Mouse (Mus musculus) fat pad, adult 2 months (tissue): ENCODE data around the gene Rhox2g.
"Not testable (repeated sequence)": the region's sequence is repeated elsewhere in the genome, so short reads cannot be mapped to it uniquely, and the experiment has no call there.

Experiments
- DNase-seq: peaks from one replicate; pipeline ENCODE4 v3.0.0-alpha.2; 2011; ENCODE audit warnings: low read depth, low spot score; ENCODE audit errors: extremely low read depth

Gene Rhox2g

DNA sequence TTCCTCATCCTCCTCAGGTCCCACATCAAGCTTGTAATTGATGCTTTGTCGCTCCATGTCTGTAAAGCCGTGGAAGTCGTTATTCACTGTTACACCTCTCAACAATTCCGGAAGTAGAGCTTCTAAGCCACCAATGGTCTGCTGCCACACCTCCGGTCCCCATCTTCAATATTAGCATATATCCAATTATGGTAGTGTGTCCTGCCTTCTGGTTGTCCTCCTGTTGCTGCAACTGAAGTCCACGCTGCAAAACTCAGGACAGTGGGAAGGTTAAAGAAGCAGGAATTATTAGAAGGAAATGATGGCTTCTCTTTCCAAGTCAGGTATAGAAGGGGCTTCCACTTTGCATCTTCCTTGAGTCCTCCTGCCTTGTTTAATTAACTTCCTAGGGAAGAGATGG is at the start of gene Rhox2g:
TSS of gene Rhox2g (minus strand) at position 101 of the 400 bp plus-strand sequence.
- DNase-seq, result not testable (repeated sequence)

DNA sequence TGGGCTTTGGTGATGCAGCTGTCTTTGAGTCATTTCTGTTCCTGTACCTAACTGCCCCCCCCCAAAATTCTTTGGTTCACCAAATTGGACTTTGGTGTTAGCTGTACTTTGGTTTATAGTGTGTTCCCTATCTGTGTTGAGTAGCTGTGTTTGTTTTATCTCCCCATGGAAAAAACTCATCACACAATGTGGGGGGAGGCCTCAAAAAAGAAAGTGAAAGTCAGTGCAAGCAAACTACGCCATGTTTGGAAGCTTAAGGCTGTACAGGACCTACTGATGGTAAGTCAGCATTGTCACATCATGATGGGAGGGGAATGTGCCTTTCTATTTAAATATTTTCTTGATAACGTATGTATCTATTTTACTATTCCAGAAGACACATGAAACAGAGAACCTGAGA is 49.0 kb upstream of the Rhox2g start:
- no peak for DNase-seq

- DNase-seq, result no peak
Measured at GRCm38 (mm10) chrX:37683031-37683715, 39.9 kb upstream of the Rhox2g start.

- DNase-seq, result not testable (repeated sequence)
Measured at GRCm38 (mm10) chrX:37673177-37673576, 29.9 kb upstream of the Rhox2g start, which contains the start of gene Rhox2h. TSS of gene Rhox2h (minus strand) at chrX:37673277.

- DNase-seq, result not testable (repeated sequence)
Measured at GRCm38 (mm10) chrX:37668664-37669063, 25.4 kb upstream of the Rhox2g start, which contains the start of gene Rhox3h. TSS of gene Rhox3h (minus strand) at chrX:37668764.

DNA sequence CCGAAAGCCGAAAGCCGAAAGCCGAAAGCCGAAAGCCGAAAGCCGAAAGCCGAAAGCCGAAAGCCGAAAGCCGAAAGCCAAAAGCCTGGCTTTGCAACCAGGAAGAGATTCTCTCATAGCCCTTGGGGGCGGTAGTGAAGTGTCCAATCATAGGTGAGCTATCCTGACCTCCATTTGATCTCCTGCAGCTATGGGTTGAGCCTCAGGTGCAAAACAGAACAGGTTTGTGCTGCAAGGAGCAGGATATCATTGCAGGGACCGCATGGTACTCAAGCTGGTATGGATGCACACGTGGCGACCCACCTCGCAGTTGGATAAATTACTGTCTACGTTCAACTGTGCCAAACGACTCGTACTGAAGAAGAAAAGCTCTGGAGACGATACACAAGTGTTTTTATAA is 8.0 kb upstream of the Rhox2g start, which contains the start of gene Rhox4g:
TSS of gene Rhox4g (minus strand) at position 101 of the 400 bp plus-strand sequence.
- not testable (repeated sequence) for DNase-seq

GRCm38 (mm10) chrX:37628512-37628911 is 14.8 kb downstream of the Rhox2g start, which contains the start of gene Rhox3g:
TSS of gene Rhox3g (minus strand) at chrX:37628612.
- DNase-seq, result not testable (repeated sequence)

- not testable (repeated sequence) for DNase-seq
Measured at GRCm38 (mm10) chrX:37607604-37608003, 35.7 kb downstream of the Rhox2g start, which contains the start of gene Rhox4f. TSS of gene Rhox4f (minus strand) at chrX:37607704.
